Mouse (Mus musculus): ENCODE measurements around the gene Ogt.

DNA sequence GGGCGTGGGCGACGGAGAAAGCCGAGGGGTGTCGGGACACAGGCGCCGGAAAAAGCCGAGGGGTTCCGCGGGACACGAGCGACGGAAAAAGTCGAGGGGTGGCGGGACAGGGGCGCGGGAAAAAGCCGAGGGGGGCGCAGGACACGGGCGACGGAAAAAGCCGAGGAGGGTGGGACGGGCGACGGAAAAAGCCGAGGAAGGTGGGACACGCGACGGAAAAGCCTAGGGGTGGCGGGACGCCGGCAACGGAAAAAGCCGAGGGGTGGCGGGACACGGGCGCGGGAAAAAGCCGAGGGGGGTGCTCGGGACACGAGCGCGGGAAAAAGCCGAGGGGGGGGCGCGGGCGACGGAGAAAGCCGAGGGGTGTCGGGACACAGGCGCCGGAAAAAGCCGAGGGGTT, 57.7 kb downstream of the Ogt start:
- no peak for TF ChIP-seq CTCF (conservative IDR thresholded peaks at IDR 0.05; ENCODE audit: insufficient read depth, insufficient read length, low read depth, low read length)
- TF ChIP-seq POLR2A (IDR thresholded peaks at IDR 0.05; ENCODE audit: low read depth, low read length): no peak

All from kidney, adult 2 months (tissue).